Mouse (Mus musculus) kidney, postnatal 0 days (tissue): ENCODE data around the gene Ttc28. TPM values are rescaled to one million over a fixed set of nuclear protein-coding genes. Genes with fewer than 3 reads are reported as not detected.
A peak's percentile ranks its signal among the peaks of the same experiment; 100 is the strongest.

Experiments used
- ATAC-seq: fragments of 200-750 bp; cut with Nextera tagmentation; replicated peaks from 2 replicates; pipeline ENCODE4 v1.8.0; 2017; ENCODE audit warnings: low read depth, moderate number of reproducible peaks, moderate TSS enrichment, moderate library complexity; ENCODE audit not compliant: low FRiP score
- DNase-seq: peaks from one replicate; pipeline ENCODE4 v3.0.0-alpha.2; 2016; ENCODE audit warnings: low spot score
- H3K27ac ChIP-seq: fragments of 300-500 bp; sonication (generic); 2 replicates; pipeline ENCODE4 v1.5.1; 2014; ENCODE audit warnings: mild to moderate bottlenecking
- H3K27me3 ChIP-seq: fragments of 300-500 bp; sonication (generic); 2 replicates; pipeline ENCODE4 v1.6.1; 2014; ENCODE audit warnings: low read length, mixed read lengths; ENCODE audit not compliant: insufficient read depth
- H3K36me3 ChIP-seq: fragments of 300-500 bp; sonication (generic); 2 replicates; pipeline ENCODE4 v1.6.1; 2014; ENCODE audit warnings: low read length, mixed read lengths; ENCODE audit not compliant: insufficient read depth
- H3K4me1 ChIP-seq: fragments of 300-500 bp; sonication (generic); replicated peaks from 2 replicates; pipeline ENCODE4 v1.6.1; 2014; ENCODE audit warnings: antibody characterized with exemption, low read length, mixed read lengths; ENCODE audit not compliant: insufficient read depth
- H3K4me2 ChIP-seq: fragments of 300-500 bp; sonication (generic); 2 replicates; pipeline ENCODE4 v1.6.1; 2014; ENCODE audit warnings: mild to moderate bottlenecking, low read length, moderate library complexity, mixed read lengths
- H3K4me3 ChIP-seq: fragments of 300-500 bp; sonication (generic); replicated peaks from 2 replicates; pipeline ENCODE4 v1.5.1; 2014; ENCODE audit warnings: low read depth, low read length
- H3K9ac ChIP-seq: fragments of 300-500 bp; sonication (generic); 2 replicates; pipeline ENCODE4 v1.6.1; 2014; ENCODE audit warnings: low read depth, low read length
- H3K9me3 ChIP-seq: fragments of 300-500 bp; sonication (generic); replicated peaks from 2 replicates; pipeline ENCODE4 v1.6.1; 2016; ENCODE audit warnings: low read length, inconsistent platforms, mixed read lengths
- CTCF ChIP-seq: IDR thresholded peaks from 2 replicates; pipeline ENCODE4 v1.5.1; 2016; ENCODE audit warnings: antibody characterized with exemption, low read depth, mild to moderate bottlenecking, moderate library complexity
- WGBS: fragments of 180-500 bp; shearing (Covaris S2); extraction: QIAGEN DNeasy Blood & Tissue Kit; methylation state at CpG from one replicate; pipeline ENCODE4 v1.1.7; 2014; 5-methylcytosine and 5-hydroxymethylcytosine counted together
- polyA plus RNA-seq: library from polyadenylated mRNA; unstranded; fragments of >200 nt; fragmentation: Nextera tagmentation; extraction: Ambion mirVana; gene quantifications from 2 replicates; pipeline ENCODE4 v1.2.1, GENCODE M21; 2015

The Ttc28 gene
- polyA plus RNA-seq, 1 experiment from 2014 or later: 8.1 TPM

DNA sequence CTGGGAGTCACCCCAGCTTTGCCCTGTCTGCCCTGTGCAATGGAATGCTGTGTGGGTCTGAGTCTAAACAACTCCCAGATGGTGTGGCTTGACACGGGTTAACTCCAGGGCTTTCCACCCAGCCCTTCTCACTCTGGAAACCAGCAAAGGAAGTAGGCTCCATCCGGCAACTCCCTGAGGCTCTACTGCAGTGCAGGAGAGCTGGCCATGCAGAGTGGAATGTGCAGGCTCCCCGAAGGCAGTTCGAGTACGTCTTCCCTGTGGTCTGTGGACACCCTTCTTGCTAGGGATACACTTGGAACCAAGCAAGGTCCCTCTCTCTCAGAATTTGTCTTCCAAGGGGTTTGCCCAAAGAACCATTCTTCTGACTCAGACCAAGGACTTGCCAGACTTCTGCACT, 348.2 kb downstream of the Ttc28 start:
- TF ChIP-seq CTCF: no peak
- no peaks in the 10 kb centered on the region for H3K27me3 ChIP-seq
- no peak overlapping the region; the same call in 1 of the 2 replicates for H3K4me2 ChIP-seq
- H3K4me3 ChIP-seq: no peak overlapping the region
- H3K36me3 ChIP-seq: peaks cover 29% of the 10 kb centered on the region; the same call in 1 of the 2 replicates
- peak overlapping the region; percentile 75 for H3K27ac ChIP-seq
- peak; percentile 26; the same call in 1 of the 2 replicates for ATAC-seq
- 7% methylated on average over 5 of the region's 5 CpGs for whole genome bisulfite sequencing
- peaks cover 30% of the 10 kb centered on the region for H3K4me1 ChIP-seq
- H3K9ac ChIP-seq: no peak overlapping the region
- DNase-seq: peak; percentile 76
- H3K9me3 ChIP-seq: no peaks in the 10 kb centered on the region

DNA sequence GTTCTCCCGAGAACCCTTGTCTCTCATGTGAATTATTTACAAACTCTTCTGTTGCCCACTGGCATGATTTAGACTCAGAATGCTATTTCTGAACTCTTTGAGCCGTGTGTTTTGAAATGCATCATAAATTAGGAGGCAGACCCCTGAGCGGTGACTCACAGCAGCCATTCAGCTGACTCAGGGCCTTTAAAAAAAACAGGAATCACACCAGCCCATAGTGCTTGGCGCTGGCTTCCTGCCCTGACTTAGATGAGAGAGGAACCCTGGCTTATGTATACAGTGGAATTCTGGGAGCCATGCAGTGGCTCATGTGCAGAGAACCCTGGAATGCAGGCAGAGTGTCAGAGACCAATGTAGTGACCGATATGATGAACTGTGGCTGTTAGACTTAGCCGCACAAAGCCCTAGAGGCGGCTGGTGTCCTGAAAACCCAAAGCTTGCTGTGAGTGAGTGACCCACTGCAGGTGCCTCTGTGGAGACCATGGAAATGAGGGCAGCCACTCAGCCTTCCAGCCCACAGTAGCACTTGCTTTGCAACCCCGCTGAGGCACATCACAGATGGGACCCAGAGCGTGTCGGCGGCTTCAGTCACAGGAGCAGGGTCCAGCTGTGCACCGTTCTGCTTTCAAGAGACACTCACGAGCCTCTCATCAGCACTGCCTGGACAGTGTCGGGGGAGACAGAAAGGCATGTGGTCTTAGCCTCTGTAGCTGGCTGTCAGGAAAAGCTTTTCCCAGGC, 348.9 kb downstream of the Ttc28 start:
- Histone ChIP-seq H3K4me2 (no peak overlapping the region; the same call in 1 of the 2 replicates), H3K27ac (peak overlapping the region; percentile 75), H3K4me3 (no peak overlapping the region), H3K4me1 (peaks cover 32% of the 10 kb centered on the region), H3K27me3 (no peaks in the 10 kb centered on the region), H3K36me3 (peaks cover 24% of the 10 kb centered on the region; the same call in 1 of the 2 replicates), H3K9ac (0 out of 2 replicates have a peak overlapping the region, but pooled peaks have one; percentile 1), H3K9me3 (no peaks in the 10 kb centered on the region)
- peak; percentile 60 for ATAC-seq
- WGBS: 10% methylated on average over 14 of the region's 14 CpGs
- no peak for TF ChIP-seq CTCF
- peak; percentile 87 for DNase-seq

DNA sequence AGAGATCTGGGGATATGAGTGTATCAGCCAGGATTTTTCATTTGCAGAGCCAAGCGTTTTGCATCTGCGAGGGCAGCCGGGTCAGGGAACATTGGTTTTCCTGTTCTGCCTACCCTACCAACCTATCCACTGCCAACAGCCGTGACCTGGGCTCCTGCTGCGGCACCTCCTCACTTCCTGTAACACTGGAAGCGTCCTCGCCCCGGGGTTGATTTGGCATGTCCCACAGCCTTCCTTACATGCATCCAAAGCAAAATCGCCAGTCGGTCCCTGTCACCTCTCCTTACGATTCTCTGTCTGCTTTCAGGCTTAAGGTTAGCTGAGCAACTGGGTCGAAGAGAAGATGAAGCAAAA, 349.4 kb downstream of the Ttc28 start:
- Histone ChIP-seq H3K27ac (peak overlapping the region; percentile 75), H3K9ac (no peak overlapping the region), H3K9me3 (no peaks in the 10 kb centered on the region), H3K4me3 (no peak overlapping the region), H3K27me3 (no peaks in the 10 kb centered on the region), H3K4me2 (no peak overlapping the region), H3K4me1 (peaks cover 32% of the 10 kb centered on the region), H3K36me3 (peaks cover 19% of the 10 kb centered on the region; the same call in 1 of the 2 replicates)
- TF ChIP-seq CTCF: no peak
- WGBS: 49% methylated on average over 12 of the region's 12 CpGs
- ATAC-seq (0 out of 2 replicates have a peak, but pooled peaks have one; percentile 2), DNase-seq (no peak)

DNA sequence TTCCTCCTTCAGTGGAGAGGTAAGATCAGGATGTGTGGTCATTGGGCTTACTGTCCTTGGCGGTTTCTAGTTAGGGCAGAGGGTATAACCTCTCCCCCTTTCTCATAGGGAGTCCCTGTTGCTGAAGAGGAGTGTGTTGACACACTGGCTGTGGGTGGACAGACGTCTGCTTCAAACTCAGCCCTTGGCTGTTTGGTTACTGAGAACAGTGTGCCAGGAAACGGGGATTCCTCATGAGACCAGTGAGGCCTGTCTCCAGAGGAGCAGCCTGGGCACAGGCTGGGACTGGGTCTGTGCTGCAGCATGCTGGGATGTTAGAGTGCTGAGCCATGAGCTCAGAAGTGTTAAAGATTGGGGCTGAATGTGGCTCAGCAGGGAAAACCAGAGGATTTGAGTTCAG, 350.1 kb downstream of the Ttc28 start:
- Histone ChIP-seq H3K27me3 (no peaks in the 10 kb centered on the region), H3K9me3 (no peaks in the 10 kb centered on the region), H3K27ac (peak overlapping the region; percentile 75; the same call in 1 of the 2 replicates), H3K9ac (no peak overlapping the region), H3K4me2 (no peak overlapping the region), H3K4me1 (peaks cover 32% of the 10 kb centered on the region), H3K36me3 (peaks cover 16% of the 10 kb centered on the region; the same call in 1 of the 2 replicates), H3K4me3 (no peak overlapping the region)
- WGBS: 48% methylated on average over 3 of the region's 3 CpGs
- ATAC-seq: no peak
- DNase-seq: no peak
- no peak for TF ChIP-seq CTCF

DNA sequence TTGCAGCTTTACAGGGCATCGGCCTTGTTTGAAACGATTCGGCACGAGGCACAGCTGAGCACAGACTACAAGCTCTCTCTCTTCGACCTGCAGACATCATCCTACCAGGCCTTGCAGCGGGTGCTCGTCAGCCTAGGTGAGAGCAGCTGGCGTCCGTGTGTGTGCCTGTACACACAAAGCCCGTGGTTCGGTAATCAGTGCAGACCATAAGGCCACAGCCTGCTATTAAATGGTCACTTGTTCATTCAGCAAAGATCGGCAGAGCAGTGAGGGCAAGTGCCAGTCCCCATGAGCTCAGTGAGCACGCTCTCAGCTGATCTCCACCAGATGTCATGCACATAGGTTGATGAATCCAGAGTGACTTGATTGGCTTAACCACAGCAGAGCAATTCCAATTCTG, 351.4 kb downstream of the Ttc28 start:
- H3K27ac ChIP-seq: no peak overlapping the region
- H3K4me3 ChIP-seq: no peak overlapping the region
- TF ChIP-seq CTCF: no peak
- no peak for DNase-seq
- H3K9ac ChIP-seq: no peak overlapping the region
- peaks cover 32% of the 10 kb centered on the region for H3K4me1 ChIP-seq
- ATAC-seq: no peak
- H3K4me2 ChIP-seq: no peak overlapping the region
- WGBS: 79% methylated on average over 13 of the region's 13 CpGs
- H3K9me3 ChIP-seq: no peaks in the 10 kb centered on the region
- no peaks in the 10 kb centered on the region for H3K27me3 ChIP-seq
- H3K36me3 ChIP-seq: peaks cover 16% of the 10 kb centered on the region; the same call in 1 of the 2 replicates

DNA sequence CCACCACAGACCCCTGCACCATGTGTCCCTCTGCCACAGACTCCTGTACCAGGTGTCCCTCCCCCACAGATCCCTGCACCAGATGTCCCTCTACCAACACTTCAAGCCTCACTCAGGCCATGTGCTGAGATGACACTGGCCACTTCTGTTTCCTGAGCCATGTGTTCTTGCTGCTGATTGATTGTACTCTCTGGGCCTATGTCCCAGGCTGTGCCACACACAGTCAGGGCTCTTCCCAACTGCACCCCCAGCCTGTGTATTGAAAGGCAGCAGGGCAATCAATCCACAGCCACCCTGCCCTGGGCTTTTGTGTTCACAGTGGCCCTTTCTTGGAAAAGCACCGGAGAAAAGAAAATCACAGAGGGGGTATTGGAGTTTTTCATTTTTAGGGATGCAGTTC, 352.2 kb downstream of the Ttc28 start:
- H3K36me3 ChIP-seq: peaks cover 14% of the 10 kb centered on the region; the same call in 1 of the 2 replicates
- H3K4me1 ChIP-seq: peaks cover 32% of the 10 kb centered on the region
- ATAC-seq (no peak), DNase-seq (no peak)
- 79% methylated on average over 1 of the region's 1 CpGs for WGBS
- H3K9ac ChIP-seq: no peak overlapping the region
- no peak for TF ChIP-seq CTCF
- no peak overlapping the region for H3K4me2 ChIP-seq
- no peaks in the 10 kb centered on the region for H3K27me3 ChIP-seq
- no peaks in the 10 kb centered on the region for H3K9me3 ChIP-seq
- H3K27ac ChIP-seq: no peak overlapping the region
- no peak overlapping the region for H3K4me3 ChIP-seq
